Comparison of ENCODE assay signal across 30 mouse cellular contexts in the genomic region with DNA sequence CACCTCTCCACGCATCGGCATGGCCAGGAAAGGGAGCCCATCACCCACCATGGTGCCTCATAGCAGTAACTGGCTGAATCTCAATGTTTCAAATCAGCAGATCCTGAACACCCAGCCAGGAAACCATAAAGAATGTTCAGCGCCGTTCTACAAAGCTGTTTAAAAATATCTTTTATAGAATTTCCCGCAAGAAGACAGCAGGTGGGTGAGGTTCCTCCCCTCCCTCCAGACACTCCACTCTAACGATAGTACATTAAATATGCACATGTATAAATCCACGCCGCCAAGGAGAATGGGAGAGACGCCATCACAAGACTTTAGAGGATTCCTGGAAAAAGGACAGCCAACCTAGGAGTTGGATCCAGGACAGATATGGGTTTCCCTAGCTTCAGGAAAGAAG. TPM values are rescaled to one million over a fixed set of nuclear protein-coding genes. Genes with fewer than 3 reads are reported as not detected.
A peak's percentile ranks its signal among the peaks of the same experiment; 100 is the strongest.
DNase-seq lines count a peak whose midpoint lies in the region; ATAC-seq and TF ChIP-seq lines count a peak whose summit lies in the region.
"Had no signal": no experiment of that assay in that cellular context is flagged by ENCODE, and none has a peak within 500 bp of the region (broad histone marks: within the 10 kb centered on the region; RNA-seq: fewer than 3 reads in every experiment).

No protein-coding gene starts in this region.

- no peak overlapping the region for H3K9ac ChIP-seq in forebrain, embryonic 15.5 days (replicated peaks)
- H3K9ac ChIP-seq in forebrain, embryonic 11.5 days (ENCODE audit: low read length) = no peak overlapping the region
- no peak overlapping the region for H3K9ac ChIP-seq in midbrain, postnatal 0 days (replicated peaks; ENCODE audit: low read length, poor library complexity, severe bottlenecking)
- H3K9ac ChIP-seq in midbrain, embryonic 13.5 days (replicated peaks) = no peak overlapping the region
- H3K9ac ChIP-seq: embryonic facial prominence, embryonic 13.5 days; heart, embryonic 15.5 days; liver, embryonic 14.5 days had no signal

- TF ChIP-seq CTCF in midbrain, postnatal 0 days (IDR thresholded peaks at IDR 0.05) = no peak
- TF ChIP-seq CTCF in kidney, adult 2 months (conservative IDR thresholded peaks at IDR 0.05; ENCODE audit: insufficient read depth, insufficient read length, low read depth, low read length) = no peak

- TF ChIP-seq POLR2A in kidney, adult 2 months (IDR thresholded peaks at IDR 0.05; ENCODE audit: low read depth, low read length) = no peak

- no peaks in the 10 kb centered on the region for H3K9me3 ChIP-seq in forebrain, embryonic 15.5 days
- H3K9me3 ChIP-seq in forebrain, embryonic 11.5 days (ENCODE audit: control insufficient read depth, low read length) = no peaks in the 10 kb centered on the region
- no peaks in the 10 kb centered on the region for H3K9me3 ChIP-seq in midbrain, postnatal 0 days (ENCODE audit: low read length)
- H3K9me3 ChIP-seq in midbrain, embryonic 13.5 days = no peaks in the 10 kb centered on the region
- H3K9me3 ChIP-seq: embryonic facial prominence, embryonic 13.5 days; forebrain, embryonic 10.5 days; G1E; heart, embryonic 10.5 days; heart, embryonic 15.5 days had no signal

- H3K27ac ChIP-seq in forebrain, embryonic 15.5 days (replicated peaks) = peak overlapping the region; percentile 56
- no peak overlapping the region for H3K27ac ChIP-seq in forebrain, embryonic 11.5 days (ENCODE audit: low read depth, low read length)
- H3K27ac ChIP-seq in midbrain, postnatal 0 days (ENCODE audit: low read depth, low read length) = 0 out of 2 replicates have a peak overlapping the region, but pooled peaks have one; percentile 18
- no peak overlapping the region for H3K27ac ChIP-seq in midbrain, embryonic 13.5 days
- no peak overlapping the region for H3K27ac ChIP-seq in kidney, adult 2 months (ENCODE audit: insufficient read depth, low read depth, low read length)
- H3K27ac ChIP-seq: embryonic facial prominence, embryonic 13.5 days; forebrain, embryonic 10.5 days; heart, embryonic 10.5 days; heart, embryonic 15.5 days; kidney, postnatal 0 days; left cerebral cortex, adult 2 months; liver, embryonic 14.5 days had no signal

- 0 out of 2 replicates have a peak, but pooled peaks cover 13% of the 10 kb centered on the region for H3K36me3 ChIP-seq in forebrain, embryonic 15.5 days
- no peaks in the 10 kb centered on the region for H3K36me3 ChIP-seq in forebrain, embryonic 11.5 days (ENCODE audit: control insufficient read depth, insufficient read depth, low read length)
- H3K36me3 ChIP-seq in midbrain, postnatal 0 days (ENCODE audit: insufficient read depth, low read length) = peaks cover 15% of the 10 kb centered on the region
- H3K36me3 ChIP-seq in midbrain, embryonic 13.5 days = peaks cover 19% of the 10 kb centered on the region
- no peaks in the 10 kb centered on the region for H3K36me3 ChIP-seq in kidney, adult 2 months (ENCODE audit: control insufficient read depth, insufficient read depth, low read length)
- H3K36me3 ChIP-seq: forebrain, embryonic 10.5 days; G1E; heart, embryonic 10.5 days; heart, embryonic 15.5 days had no signal

- no peaks in the 10 kb centered on the region for H3K27me3 ChIP-seq in forebrain, embryonic 15.5 days
- no peaks in the 10 kb centered on the region for H3K27me3 ChIP-seq in forebrain, embryonic 11.5 days (ENCODE audit: control insufficient read depth, insufficient read depth, low read length)
- no peaks in the 10 kb centered on the region for H3K27me3 ChIP-seq in midbrain, postnatal 0 days (ENCODE audit: insufficient read depth, low read length)
- H3K27me3 ChIP-seq in midbrain, embryonic 13.5 days = no peaks in the 10 kb centered on the region
- no peaks in the 10 kb centered on the region for H3K27me3 ChIP-seq in kidney, adult 2 months (replicated peaks; ENCODE audit: control insufficient read depth, insufficient read depth, low read length)
- H3K27me3 ChIP-seq: embryonic facial prominence, embryonic 13.5 days; heart, embryonic 15.5 days had no signal

- WGBS in forebrain, embryonic 15.5 days = 50% methylated on average over 9 of the region's 9 CpGs
- 80% methylated on average over 9 of the region's 9 CpGs for WGBS in forebrain, embryonic 11.5 days
- WGBS in midbrain, postnatal 0 days = 48% methylated on average over 9 of the region's 9 CpGs
- WGBS in midbrain, embryonic 13.5 days = 74% methylated on average over 9 of the region's 9 CpGs
- WGBS in kidney, adult 2 months = 69% methylated on average over 9 of the region's 9 CpGs

- no peak for DNase-seq in forebrain, embryonic 11.5 days (ENCODE audit: low spot score)
- peak; percentile 39 for DNase-seq in layer of hippocampus, adult 9-11 months
- no peak for DNase-seq in layer of hippocampus, adult 11-12 months (ENCODE audit: low spot score)
- DNase-seq in midbrain, postnatal 0 days (ENCODE audit: low spot score) = no peak
- DNase-seq in right cerebral cortex, postnatal 25 days = peak; percentile 37
- no peak for DNase-seq in kidney, adult 2 months
- DNase-seq: adrenal gland, postnatal 10 days; cerebellum, adult 18-20 months; gastrocnemius, postnatal 25 days; heart, adult 11 months; kidney, adult 18-20 months; kidney, postnatal 4 days; liver; lung, adult 2 months; lung, postnatal 10 days; retina, postnatal 1 day; spleen, adult 18-20 months; thymus, postnatal 14 days had no signal

- H3K4me1 ChIP-seq in forebrain, embryonic 15.5 days = peaks cover 16% of the 10 kb centered on the region
- H3K4me1 ChIP-seq in forebrain, embryonic 11.5 days (replicated peaks; ENCODE audit: control insufficient read depth, insufficient read depth, low read length) = no peaks in the 10 kb centered on the region
- H3K4me1 ChIP-seq in midbrain, postnatal 0 days (ENCODE audit: insufficient read depth, low read length) = peaks cover 4% of the 10 kb centered on the region; the same call in 1 of the 2 replicates
- peaks cover 11% of the 10 kb centered on the region for H3K4me1 ChIP-seq in midbrain, embryonic 13.5 days (replicated peaks)
- no peaks in the 10 kb centered on the region for H3K4me1 ChIP-seq in kidney, adult 2 months (ENCODE audit: control insufficient read depth, insufficient read depth, low read length)
- H3K4me1 ChIP-seq: embryonic facial prominence, embryonic 13.5 days; heart, embryonic 10.5 days; heart, embryonic 15.5 days had no signal

- ATAC-seq in forebrain, embryonic 15.5 days (replicated peaks) = no peak
- ATAC-seq in forebrain, embryonic 11.5 days (replicated peaks; ENCODE audit: low FRiP score) = no peak
- no peak for ATAC-seq in midbrain, postnatal 0 days (ENCODE audit: low FRiP score)
- ATAC-seq in midbrain, embryonic 13.5 days = no peak
- ATAC-seq: hindbrain, embryonic 16.5 days had no signal

- H3K4me3 ChIP-seq in forebrain, embryonic 15.5 days = no peak overlapping the region
- no peak overlapping the region for H3K4me3 ChIP-seq in forebrain, embryonic 11.5 days (ENCODE audit: low read depth, low read length)
- no peak overlapping the region for H3K4me3 ChIP-seq in midbrain, postnatal 0 days (ENCODE audit: low read depth, low read length)
- no peak overlapping the region for H3K4me3 ChIP-seq in midbrain, embryonic 13.5 days (replicated peaks)
- H3K4me3 ChIP-seq in kidney, adult 2 months (ENCODE audit: insufficient read depth, low read depth, low read length) = no peak overlapping the region
- H3K4me3 ChIP-seq: embryonic facial prominence, embryonic 13.5 days; forebrain, embryonic 10.5 days; heart, embryonic 10.5 days; heart, embryonic 15.5 days; left cerebral cortex, adult 2 months had no signal

- H3K4me2 ChIP-seq in forebrain, embryonic 15.5 days (replicated peaks) = no peak overlapping the region
- H3K4me2 ChIP-seq in forebrain, embryonic 11.5 days (ENCODE audit: low read depth, low read length, severe bottlenecking) = no peak overlapping the region
- H3K4me2 ChIP-seq in midbrain, postnatal 0 days (ENCODE audit: low read depth, low read length, poor library complexity, severe bottlenecking) = no peak overlapping the region
- no peak overlapping the region for H3K4me2 ChIP-seq in midbrain, embryonic 13.5 days (replicated peaks)
- H3K4me2 ChIP-seq: embryonic facial prominence, embryonic 13.5 days; heart, embryonic 15.5 days had no signal

RNA-seq across cellular contexts. Expression of a gene that starts 37.8 kb away (rescaled TPM):
- 171 and 193 TPM in 2 replicates for polyA plus RNA-seq in forebrain, embryonic 15.5 days (2015; fragmentation: Nextera tagmentation; extraction: Ambion mirVana)
- polyA plus RNA-seq in forebrain, embryonic 11.5 days (2014; fragmentation: Nextera tagmentation; extraction: Ambion mirVana) = 10.9 and 13.0 TPM in 2 replicates
- total RNA-seq in midbrain, postnatal 0 days (2014; rRNA removed) = 312 and 397 TPM in 2 replicates
- polyA plus RNA-seq in midbrain, postnatal 0 days (2015; fragmentation: Nextera tagmentation; extraction: Ambion mirVana) = 415 and 445 TPM in 2 replicates
- 139 and 148 TPM in 2 replicates for polyA plus RNA-seq in midbrain, embryonic 13.5 days (2015; fragmentation: Nextera tagmentation; extraction: Ambion mirVana)
- polyA plus RNA-seq in kidney, adult 2 months (2012; rRNA removed) = 6.4 and 7.1 TPM in 2 replicates
- total RNA-seq: common myeloid progenitor, adult 5-6 weeks had no signal
- polyA plus RNA-seq: G1E had no signal

RNA-seq across cellular contexts. Expression of a gene that starts 38.0 kb away (rescaled TPM):
- 3.2 and 3.9 TPM in 2 replicates for polyA plus RNA-seq in forebrain, embryonic 15.5 days (2015; fragmentation: Nextera tagmentation; extraction: Ambion mirVana)
- 11.5 and 11.9 TPM in 2 replicates for polyA plus RNA-seq in forebrain, embryonic 11.5 days (2014; fragmentation: Nextera tagmentation; extraction: Ambion mirVana)
- 11.6 and 14.0 TPM in 2 replicates for total RNA-seq in midbrain, postnatal 0 days (2014; rRNA removed)
- polyA plus RNA-seq in midbrain, postnatal 0 days (2015; fragmentation: Nextera tagmentation; extraction: Ambion mirVana) = 1.9 and 2.9 TPM in 2 replicates
- polyA plus RNA-seq in midbrain, embryonic 13.5 days (2015; fragmentation: Nextera tagmentation; extraction: Ambion mirVana) = 2.3 and 3.9 TPM in 2 replicates
- 16.3 and 17.5 TPM in 2 replicates for polyA plus RNA-seq in kidney, adult 2 months (2012; rRNA removed)

Comparison
In these comparisons a context has a peak if more than half of its experiments do, and no peak if none do; other contexts are left out.
1. H3K27ac ChIP-seq: peak in forebrain, embryonic 15.5 days (single experiment) and midbrain, postnatal 0 days (single experiment); none in forebrain, embryonic 11.5 days (single experiment), midbrain, embryonic 13.5 days (single experiment) and kidney, adult 2 months (single experiment).
2. DNase-seq: peak in layer of hippocampus, adult 9-11 months (single experiment) and right cerebral cortex, postnatal 25 days (single experiment); none in forebrain, embryonic 11.5 days (single experiment), layer of hippocampus, adult 11-12 months (single experiment), midbrain, postnatal 0 days (single experiment) and kidney, adult 2 months (single experiment).
3. RNA of a gene that starts 37.8 kb away (polyA plus RNA-seq): 415 to 445 TPM in midbrain, postnatal 0 days, 171 to 193 TPM in forebrain, embryonic 15.5 days and 139 to 148 TPM in midbrain, embryonic 13.5 days; 10.9 to 13.0 TPM in forebrain, embryonic 11.5 days and 6.4 to 7.1 TPM in kidney, adult 2 months; every median in the first group is over 10 times any median in the second.